Mouse (Mus musculus): ENCODE data around the gene Zfp541.

Gene Zfp541

GRCm38 (mm10) chr7:16044531-16044930 lies 17.1 kb upstream of the Zfp541 start:
- DNase-seq (ENCODE audit: low read depth), result peak; percentile 13

GRCm38 (mm10) chr7:16045538-16045937 lies 16.1 kb upstream of the Zfp541 start:
- no peak for DNase-seq (ENCODE audit: low read depth)

GRCm38 (mm10) chr7:16046101-16046480 lies 15.5 kb upstream of the Zfp541 start:
- peak; percentile 95 for DNase-seq (ENCODE audit: low read depth)

GRCm38 (mm10) chr7:16046481-16047337 lies 14.9 kb upstream of the Zfp541 start:
- DNase-seq (ENCODE audit: low read depth), result peak; percentile 50

- DNase-seq (ENCODE audit: low read depth), result peak; percentile 89
Observed at GRCm38 (mm10) chr7:16047338-16048146, 14.1 kb upstream of the Zfp541 start, which contains the start of gene Bicra. Bicra (minus strand) TSS chr7:16047921.

- DNase-seq (ENCODE audit: low read depth), result peak; percentile 99
Observed at GRCm38 (mm10) chr7:16048164-16048564, 13.4 kb upstream of the Zfp541 start.

GRCm38 (mm10) chr7:16048675-16049575 lies 12.7 kb upstream of the Zfp541 start:
- DNase-seq (ENCODE audit: low read depth), result peak; percentile 58

GRCm38 (mm10) chr7:16049576-16049915 lies 12.1 kb upstream of the Zfp541 start:
- DNase-seq (ENCODE audit: low read depth), result no peak

- no peak for DNase-seq (ENCODE audit: low read depth)
Observed at GRCm38 (mm10) chr7:16050600-16050999, 11.0 kb upstream of the Zfp541 start.

- peak; percentile 92 for DNase-seq (ENCODE audit: low read depth)
Observed at GRCm38 (mm10) chr7:16051883-16052595, 9.6 kb upstream of the Zfp541 start.

- peak; percentile 98 for DNase-seq (ENCODE audit: low read depth)
Observed at GRCm38 (mm10) chr7:16052684-16053083, 8.9 kb upstream of the Zfp541 start.

GRCm38 (mm10) chr7:16053105-16053504 lies 8.5 kb upstream of the Zfp541 start:
- no peak for DNase-seq (ENCODE audit: low read depth)

GRCm38 (mm10) chr7:16054966-16055365 lies 6.6 kb upstream of the Zfp541 start:
- peak; percentile 52 for DNase-seq (ENCODE audit: low read depth)

GRCm38 (mm10) chr7:16055665-16056064 lies 5.9 kb upstream of the Zfp541 start:
- peak; percentile 80 for DNase-seq (ENCODE audit: low read depth)

GRCm38 (mm10) chr7:16056459-16057135 lies 5.0 kb upstream of the Zfp541 start:
- peak; percentile 85 for DNase-seq (ENCODE audit: low read depth)

- DNase-seq (ENCODE audit: low read depth), result peak; percentile 86
Observed at GRCm38 (mm10) chr7:16057136-16057534, 4.5 kb upstream of the Zfp541 start.

- DNase-seq (ENCODE audit: low read depth), result no peak
Observed at GRCm38 (mm10) chr7:16062099-16062420, 446 bp downstream of the Zfp541 start.

GRCm38 (mm10) chr7:16063490-16063889 lies 1.9 kb downstream of the Zfp541 start:
- DNase-seq (ENCODE audit: low read depth), result peak; percentile 57

GRCm38 (mm10) chr7:16070846-16071245 lies 9.2 kb downstream of the Zfp541 start:
- DNase-seq (ENCODE audit: low read depth), result no peak

- no peak for DNase-seq (ENCODE audit: low read depth)
Observed at GRCm38 (mm10) chr7:16071906-16072305, 10.3 kb downstream of the Zfp541 start.

- no peak for DNase-seq (ENCODE audit: low read depth)
Observed at GRCm38 (mm10) chr7:16079947-16080346, 18.3 kb downstream of the Zfp541 start.
